Mouse (Mus musculus) C2C12 (cell line): ENCODE data around the gene Tnfaip3.

Experiments
- CEBPB ChIP-seq: IDR thresholded peaks from one replicate; pipeline ENCODE4 v1.6.1; 2011; ENCODE audit warnings: low read depth, mild to moderate bottlenecking, control low read depth, moderate library complexity
- CTCF ChIP-seq: IDR thresholded peaks from one replicate; pipeline ENCODE4 v1.5.1; 2011; ENCODE audit not compliant: control insufficient read depth, insufficient read depth, insufficient read length
- FOSL1 ChIP-seq: IDR thresholded peaks from one replicate; pipeline ENCODE4 v1.8.0; 2011; ENCODE audit warnings: mild to moderate bottlenecking, low read length; ENCODE audit not compliant: poor library complexity, insufficient read depth, severe bottlenecking
- MAX ChIP-seq: IDR thresholded peaks from one replicate; pipeline ENCODE4 v1.6.1; 2011; ENCODE audit warnings: mild to moderate bottlenecking, control low read depth

GRCm38 (mm10) chr10:18996331-18996730 is 19.1 kb downstream of the Tnfaip3 start:
- TF ChIP-seq FOSL1 (no peak), CTCF (no peak), CEBPB (no peak), MAX (no peak)
